Comparison of ENCODE assay signal across 8 mouse cellular contexts in genomic region chr4:62524651-62525488, GRCm38 (mm10). TPM values are rescaled to one million over a fixed set of nuclear protein-coding genes. Genes with fewer than 3 reads are reported as not detected.
DNase-seq lines count a peak whose midpoint lies in the region; ATAC-seq lines count a peak whose summit lies in the region.

Pole3 (minus strand) TSS chr4:62525068.
4933430I17Rik (plus strand) TSS chr4:62525369.

- peak within 1 kb of the TSS; percentile 96 for H3K4me3 ChIP-seq in megakaryocyte, embryonic 14.5 days (replicated peaks)

- peaks cover 48% of the 10 kb centered on the region for H3K4me1 ChIP-seq in megakaryocyte, embryonic 14.5 days

- peak; percentile 93 for ATAC-seq in common myeloid progenitor, adult 5-6 weeks (replicated peaks; ENCODE audit: low read depth, poor library complexity, severe bottlenecking)

- H3K9me3 ChIP-seq in megakaryocyte, embryonic 14.5 days = no peaks in the 10 kb centered on the region

- H3K27me3 ChIP-seq in megakaryocyte, embryonic 14.5 days (replicated peaks) = peaks cover 3% of the 10 kb centered on the region

- H3K36me3 ChIP-seq in megakaryocyte, embryonic 14.5 days (replicated peaks; ENCODE audit: low read length) = peaks cover 15% of the 10 kb centered on the region

- DNase-seq in ZHBTc4 (ENCODE audit: low read depth, low spot score) = peak; percentile 100
- peak; percentile 96 to 98 for DNase-seq in gastrocnemius, adult 8-10 months (ENCODE audit: low spot score in 2 of 2)
- DNase-seq in hindlimb bud, embryonic 11.5 days (ENCODE audit: extremely low spot score, low read depth, low spot score) = peak; percentile 98
- peak; percentile 96 to 98 for DNase-seq in left cerebral cortex, adult 8-10 months (ENCODE audit: low spot score in 2 of 2)
- peak; percentile 98 for DNase-seq in right cerebral cortex, postnatal 10 days (ENCODE audit: low spot score in 2 of 2)
- DNase-seq in urinary bladder, postnatal 25 days (ENCODE audit: low spot score) = peak; percentile 97

RNA-seq across cellular contexts. Expression of gene Pole3, which starts in this region (rescaled TPM):
- 84.0 and 97.3 TPM in 2 replicates for total RNA-seq in common myeloid progenitor, adult 5-6 weeks (2017)
- total RNA-seq in gastrocnemius, adult 8-10 months (2022) = 10 to 100 TPM; 14.1 to 18.1 (median 15.1) TPM
- total RNA-seq in left cerebral cortex, adult 8-10 months (2022) = 10 to 100 TPM; 27.6 to 29.5 (median 28.3) TPM
- 4.7 and 21.6 TPM in 2 replicates for polyA plus RNA-seq in megakaryocyte, embryonic 14.5 days (2012; ENCODE audit: insufficient read depth, low replicate concordance)

RNA-seq across cellular contexts. Expression of gene 4933430I17Rik, which starts in this region (rescaled TPM):
- total RNA-seq in common myeloid progenitor, adult 5-6 weeks (2017) = 0.41 TPM in 1 of 2 replicates, not detected in the other
- total RNA-seq in gastrocnemius, adult 8-10 months (2022) = not detected
- total RNA-seq in left cerebral cortex, adult 8-10 months (2022) = under 1 TPM; 0.35 to 0.73 (median 0.44) TPM
- polyA plus RNA-seq in megakaryocyte, embryonic 14.5 days (2012; ENCODE audit: insufficient read depth, low replicate concordance) = not detected in 2 replicates

Comparison
In these comparisons a context has a peak if more than half of its experiments do, and no peak if none do; other contexts are left out.
1. Peak in every context shown above with its lines: DNase-seq, ATAC-seq and H3K4me3 ChIP-seq.